Mouse (Mus musculus) liver, embryonic 12.5 days (tissue): ENCODE results near the gene Txnrd1. TPM values are rescaled to one million over a fixed set of nuclear protein-coding genes. Genes with fewer than 3 reads are reported as not detected.

ENCODE experiments used
- ATAC-seq: fragments of 200-750 bp; cut with Nextera tagmentation; 2 replicates; pipeline ENCODE4 v1.8.0; 2017; ENCODE audit warnings: moderate number of reproducible peaks, mild to moderate bottlenecking, moderate library complexity
- H3K27ac ChIP-seq: fragments of 300-500 bp; sonication (generic); 2 replicates; pipeline ENCODE4 v1.5.1; 2016; ENCODE audit warnings: mild to moderate bottlenecking
- H3K27me3 ChIP-seq: fragments of 300-500 bp; sonication (generic); replicated peaks from 2 replicates; pipeline ENCODE4 v1.6.1; 2016; ENCODE audit warnings: mild to moderate bottlenecking, moderate library complexity
- H3K36me3 ChIP-seq: fragments of 300-500 bp; sonication (generic); 2 replicates; pipeline ENCODE4 v1.6.1; 2016; ENCODE audit warnings: mild to moderate bottlenecking, moderate library complexity
- H3K4me1 ChIP-seq: fragments of 300-500 bp; sonication (generic); 2 replicates; pipeline ENCODE4 v1.6.1; 2016
- H3K4me2 ChIP-seq: fragments of 300-500 bp; sonication (generic); 2 replicates; pipeline ENCODE4 v1.6.1; 2016; ENCODE audit warnings: mild to moderate bottlenecking, moderate library complexity
- H3K4me3 ChIP-seq: fragments of 300-500 bp; sonication (generic); 2 replicates; pipeline ENCODE4 v1.5.1; 2016; ENCODE audit warnings: mild to moderate bottlenecking, moderate library complexity
- H3K9ac ChIP-seq: fragments of 300-500 bp; sonication (generic); 2 replicates; pipeline ENCODE4 v1.6.1; 2016; ENCODE audit warnings: mild to moderate bottlenecking, moderate library complexity
- H3K9me3 ChIP-seq: fragments of 300-500 bp; sonication (generic); replicated peaks from 2 replicates; pipeline ENCODE4 v1.6.1; 2016; ENCODE audit warnings: mild to moderate bottlenecking, moderate library complexity
- WGBS: fragments of 180-500 bp; shearing (Covaris S2); methylation state at CpG from one replicate; pipeline ENCODE4 v1.1.7; 2016; ENCODE audit not compliant: insufficient replicate concordance; 5-methylcytosine and 5-hydroxymethylcytosine counted together
- polyA plus RNA-seq: library from polyadenylated mRNA; unstranded; fragments of >200 nt; fragmentation: Nextera tagmentation; extraction: Ambion mirVana; gene quantifications from 2 replicates; pipeline ENCODE4 v1.2.1, GENCODE M21; 2016

Txnrd1 gene
- polyA plus RNA-seq, 1 experiment from 2014 or later: 108 TPM

DNA sequence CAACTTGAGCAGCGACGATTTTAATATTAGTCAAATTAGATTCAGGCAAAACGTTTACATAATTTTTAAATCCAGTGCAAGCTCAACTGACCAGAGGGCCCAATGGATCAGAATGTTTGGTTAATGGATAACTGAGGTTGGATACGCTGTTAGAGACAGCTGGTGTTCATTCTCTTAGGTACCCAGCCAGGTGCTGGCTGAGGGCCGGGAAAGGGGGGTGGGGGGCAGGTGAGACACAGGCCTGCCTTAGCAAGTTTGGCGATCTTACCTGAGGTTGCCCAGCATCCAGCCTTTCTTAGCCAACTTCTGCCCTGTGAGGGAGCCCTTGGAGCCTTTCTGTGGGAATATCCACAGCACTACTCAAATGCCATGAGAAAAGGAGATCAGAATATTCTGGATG is 28.6 kb upstream of the Txnrd1 start:
- Histone ChIP-seq H3K4me2 (no peak overlapping the region), H3K36me3 (no peaks in the 10 kb centered on the region), H3K27ac (0 out of 2 replicates have a peak overlapping the region, but pooled peaks have one; percentile 47), H3K9me3 (no peaks in the 10 kb centered on the region), H3K4me3 (no peak overlapping the region), H3K9ac (no peak overlapping the region), H3K4me1 (peaks cover 21% of the 10 kb centered on the region; the same call in 1 of the 2 replicates), H3K27me3 (no peaks in the 10 kb centered on the region)
- ATAC-seq: no peak; the same call in 1 of the 2 replicates
- WGBS: 60% methylated on average over 6 of the region's 6 CpGs

DNA sequence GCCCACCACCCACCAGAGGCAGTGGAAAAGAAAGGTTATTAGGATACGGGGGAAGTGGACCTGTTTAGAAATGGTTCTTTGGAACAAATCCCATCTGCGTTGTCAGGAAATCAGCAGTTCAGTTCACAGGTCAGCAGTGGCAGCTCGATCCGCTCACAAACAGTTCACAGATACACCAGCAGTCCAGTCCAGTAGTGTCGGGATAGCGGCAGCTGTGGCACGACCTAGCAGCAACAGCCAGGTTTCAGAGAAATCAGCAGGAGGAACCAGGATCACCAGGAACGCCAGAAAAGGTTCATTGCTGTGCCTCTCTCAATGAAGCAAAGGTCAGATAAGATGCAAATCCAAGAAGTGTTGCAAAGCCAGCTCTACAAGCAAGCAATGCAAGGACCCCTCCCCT is 27.3 kb upstream of the Txnrd1 start:
- WGBS: 73% methylated on average over 8 of the region's 8 CpGs
- H3K9me3 ChIP-seq: no peaks in the 10 kb centered on the region
- H3K27me3 ChIP-seq: no peaks in the 10 kb centered on the region
- ATAC-seq: no peak
- no peak overlapping the region for H3K4me3 ChIP-seq
- H3K27ac ChIP-seq: no peak overlapping the region
- H3K4me1 ChIP-seq: peaks cover 21% of the 10 kb centered on the region; the same call in 1 of the 2 replicates
- no peak overlapping the region for H3K9ac ChIP-seq
- no peak overlapping the region for H3K4me2 ChIP-seq
- H3K36me3 ChIP-seq: no peaks in the 10 kb centered on the region

DNA sequence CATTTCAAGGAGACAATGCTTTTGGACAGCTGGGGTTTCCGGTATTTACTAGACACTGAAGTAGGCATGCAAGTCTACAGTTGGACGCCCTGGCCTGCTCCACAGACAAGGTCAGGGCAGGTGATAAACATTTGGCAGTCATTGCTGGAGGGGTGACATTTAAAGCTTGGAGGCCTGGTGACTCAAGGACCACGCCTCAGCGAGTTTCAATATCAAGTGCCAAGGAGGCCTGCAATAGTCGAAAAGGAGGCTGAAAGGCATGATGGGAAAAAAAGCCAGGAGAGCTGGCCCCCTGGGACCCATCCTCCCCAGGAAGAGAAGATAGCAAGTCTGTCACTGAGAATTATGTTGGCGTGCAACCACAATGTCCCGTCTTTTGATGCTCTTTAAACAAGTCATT is 26.5 kb upstream of the Txnrd1 start:
- H3K9ac ChIP-seq: no peak overlapping the region
- no peak overlapping the region for H3K4me2 ChIP-seq
- H3K9me3 ChIP-seq: no peaks in the 10 kb centered on the region
- 0 out of 2 replicates have a peak, but pooled peaks cover under 1% of the 10 kb centered on the region for H3K27me3 ChIP-seq
- 69% methylated on average over 7 of the region's 7 CpGs for WGBS
- H3K27ac ChIP-seq: no peak overlapping the region
- ATAC-seq: no peak
- peaks cover 25% of the 10 kb centered on the region for H3K4me1 ChIP-seq
- H3K4me3 ChIP-seq: no peak overlapping the region
- H3K36me3 ChIP-seq: no peaks in the 10 kb centered on the region

DNA sequence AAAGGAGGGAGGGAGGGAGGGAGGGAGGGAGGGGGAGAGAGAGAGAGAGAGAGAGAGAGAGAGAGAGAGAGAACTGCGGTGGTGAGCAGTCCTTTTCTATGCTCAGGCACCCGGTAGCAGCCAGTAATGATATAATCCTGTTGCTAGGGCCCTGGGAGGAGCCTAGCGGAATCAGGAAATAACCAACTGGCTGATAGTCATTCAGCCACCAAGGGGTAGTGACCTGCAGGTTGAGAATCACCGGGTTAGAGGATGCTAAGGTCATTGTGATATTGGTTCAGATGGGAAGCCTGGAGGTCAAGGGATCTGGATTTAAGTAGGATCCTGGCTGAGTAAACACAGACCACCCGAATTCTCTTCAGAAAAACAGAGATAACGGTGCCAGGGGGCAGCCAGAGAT is 25.6 kb upstream of the Txnrd1 start:
- Histone ChIP-seq H3K9ac (no peak overlapping the region), H3K27me3 (0 out of 2 replicates have a peak, but pooled peaks cover 6% of the 10 kb centered on the region), H3K36me3 (no peaks in the 10 kb centered on the region), H3K4me1 (peaks cover 29% of the 10 kb centered on the region), H3K27ac (no peak overlapping the region), H3K4me3 (no peak overlapping the region), H3K9me3 (no peaks in the 10 kb centered on the region), H3K4me2 (no peak overlapping the region)
- ATAC-seq: no peak
- WGBS: 23% methylated on average over 6 of the region's 6 CpGs

DNA sequence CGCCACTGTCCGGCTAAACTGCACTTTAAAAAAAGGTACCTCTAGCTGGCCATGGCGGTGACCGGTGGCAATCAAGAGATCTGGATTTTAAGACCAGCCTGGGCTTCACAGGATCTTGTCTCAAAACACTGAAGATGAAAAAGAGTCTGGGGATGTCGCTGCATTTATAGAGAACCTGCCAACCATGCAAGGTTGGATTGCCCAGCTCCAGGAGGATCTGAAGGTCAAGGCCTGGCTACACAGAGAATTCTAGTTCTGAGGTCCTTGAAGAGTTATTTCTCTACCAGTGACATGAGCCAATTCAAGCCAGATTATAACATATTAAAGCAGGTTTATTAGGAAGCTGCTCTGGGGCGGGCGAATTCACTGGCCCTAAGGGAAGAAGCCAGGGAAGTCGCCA is 24.9 kb upstream of the Txnrd1 start:
- no peak overlapping the region for H3K27ac ChIP-seq
- H3K36me3 ChIP-seq: no peaks in the 10 kb centered on the region
- no peak overlapping the region for H3K4me3 ChIP-seq
- 68% methylated on average over 8 of the region's 8 CpGs for WGBS
- peaks cover 35% of the 10 kb centered on the region for H3K4me1 ChIP-seq
- H3K9ac ChIP-seq: no peak overlapping the region
- no peak for ATAC-seq
- no peak overlapping the region for H3K4me2 ChIP-seq
- no peaks in the 10 kb centered on the region for H3K9me3 ChIP-seq
- 0 out of 2 replicates have a peak, but pooled peaks cover 6% of the 10 kb centered on the region for H3K27me3 ChIP-seq

DNA sequence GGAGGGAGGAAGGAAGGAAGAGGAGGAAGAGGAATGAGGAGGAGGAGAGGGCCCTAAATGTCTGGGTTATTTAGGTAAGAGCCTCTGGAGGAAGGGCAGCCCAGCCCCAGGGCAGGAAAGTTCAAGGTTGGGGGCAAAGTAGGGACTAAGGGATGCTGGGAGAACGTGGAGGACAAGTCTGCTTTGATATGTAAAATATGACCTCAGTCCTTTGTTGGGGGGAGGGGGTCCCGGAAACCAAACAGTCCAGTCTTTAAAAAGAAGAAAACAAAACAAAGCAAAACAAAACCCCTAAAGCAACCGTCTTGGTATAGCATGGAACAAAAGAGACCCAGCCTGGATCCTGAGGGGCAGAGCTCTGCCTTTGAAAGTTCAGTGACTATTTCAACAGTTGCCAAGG is 24.4 kb upstream of the Txnrd1 start:
- 0 out of 2 replicates have a peak, but pooled peaks cover 6% of the 10 kb centered on the region for H3K27me3 ChIP-seq
- H3K9me3 ChIP-seq: no peaks in the 10 kb centered on the region
- H3K4me2 ChIP-seq: no peak overlapping the region
- no peaks in the 10 kb centered on the region for H3K36me3 ChIP-seq
- peaks cover 38% of the 10 kb centered on the region for H3K4me1 ChIP-seq
- no peak overlapping the region for H3K4me3 ChIP-seq
- H3K9ac ChIP-seq: no peak overlapping the region
- no peak for ATAC-seq
- 39% methylated on average over 3 of the region's 3 CpGs for WGBS
- H3K27ac ChIP-seq: no peak overlapping the region

DNA sequence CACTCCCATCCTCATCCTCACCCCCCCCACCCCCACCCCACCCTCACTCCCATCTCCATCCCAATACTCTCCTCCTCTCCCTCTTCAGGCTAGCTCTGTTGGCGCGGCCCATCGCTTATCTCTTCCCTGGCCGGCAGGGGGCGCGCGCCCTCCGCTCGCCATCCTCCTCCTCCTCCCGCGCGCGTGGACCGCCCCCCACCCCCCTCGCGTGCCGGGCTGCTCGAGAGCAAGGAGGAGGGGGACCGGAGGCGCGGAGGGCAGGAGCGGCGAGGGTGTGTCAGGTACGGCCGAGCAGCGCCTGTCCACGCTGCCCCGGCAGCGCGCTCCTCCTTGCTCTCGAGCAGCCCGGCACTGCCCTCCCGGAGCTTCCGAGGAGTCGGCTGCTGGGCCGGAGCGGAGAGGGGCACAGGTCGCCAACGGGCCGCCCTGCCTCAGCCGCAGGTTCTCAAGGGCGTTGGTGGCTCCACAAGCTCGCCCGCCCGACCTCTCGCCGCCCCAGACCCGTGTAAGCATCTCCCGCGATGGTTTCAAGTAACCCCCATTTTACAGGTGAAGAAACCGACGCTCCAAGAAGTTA is 21.8 kb upstream of the Txnrd1 start:
- H3K4me3 ChIP-seq: peak overlapping the region; percentile 64
- H3K27me3 ChIP-seq: 0 out of 2 replicates have a peak, but pooled peaks cover 6% of the 10 kb centered on the region
- H3K9ac ChIP-seq: peak overlapping the region; percentile 62
- peak overlapping the region; percentile 90 for H3K4me2 ChIP-seq
- no peaks in the 10 kb centered on the region for H3K36me3 ChIP-seq
- peak; percentile 64 for ATAC-seq
- WGBS: 5% methylated on average over 47 of the region's 52 CpGs
- H3K27ac ChIP-seq: no peak overlapping the region
- peaks cover 32% of the 10 kb centered on the region for H3K4me1 ChIP-seq
- no peaks in the 10 kb centered on the region for H3K9me3 ChIP-seq

DNA sequence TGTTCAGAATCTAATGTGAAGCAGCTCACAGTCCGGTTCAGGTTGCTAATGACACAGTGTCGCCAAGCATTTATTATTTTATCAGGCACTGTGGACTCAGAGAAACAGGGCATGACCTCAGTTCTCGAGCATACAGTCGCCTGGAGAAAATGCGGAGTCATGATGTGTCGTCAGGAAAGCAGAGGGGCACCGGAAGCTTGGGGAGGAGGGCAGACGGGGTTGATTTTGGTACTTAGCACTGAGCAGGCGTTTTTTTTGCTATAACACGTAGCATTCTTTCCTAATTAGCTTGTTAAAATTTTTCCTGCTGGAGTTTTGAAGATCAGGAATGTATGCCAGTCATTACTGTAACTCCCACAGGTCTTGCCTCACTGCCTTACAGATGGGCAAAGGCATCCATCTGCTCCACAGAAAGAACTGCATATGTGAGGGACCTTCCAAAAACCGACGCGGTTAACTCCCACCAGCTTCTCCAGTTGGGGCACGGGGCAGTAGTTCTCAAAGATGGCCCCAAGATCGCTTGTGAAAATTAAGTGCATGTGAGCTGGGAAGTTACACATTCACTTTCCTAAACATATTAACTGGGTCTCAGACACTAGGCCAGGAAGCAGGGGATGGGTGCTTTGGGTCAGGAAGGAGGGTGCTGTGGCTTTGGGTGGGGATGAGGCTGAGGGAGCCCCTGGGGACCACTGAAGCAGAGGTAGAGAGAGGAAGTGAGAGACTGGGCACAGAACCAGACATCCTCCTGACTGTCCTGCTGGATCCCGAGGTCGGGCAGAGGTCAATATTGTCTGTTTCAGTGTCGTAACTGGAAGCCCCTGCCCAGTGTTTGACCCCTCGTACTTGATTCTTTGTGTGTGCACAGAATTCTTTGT is 19.4 kb upstream of the Txnrd1 start:
- 19% methylated on average over 19 of the region's 19 CpGs for WGBS
- H3K27me3 ChIP-seq: 0 out of 2 replicates have a peak, but pooled peaks cover 6% of the 10 kb centered on the region
- H3K27ac ChIP-seq: peak overlapping the region; percentile 45
- no peaks in the 10 kb centered on the region for H3K9me3 ChIP-seq
- H3K4me1 ChIP-seq: peaks cover 25% of the 10 kb centered on the region
- H3K4me3 ChIP-seq: no peak overlapping the region
- peak; percentile 68 for ATAC-seq
- H3K36me3 ChIP-seq: no peaks in the 10 kb centered on the region
- H3K9ac ChIP-seq: no peak overlapping the region
- peak overlapping the region; percentile 37 for H3K4me2 ChIP-seq

DNA sequence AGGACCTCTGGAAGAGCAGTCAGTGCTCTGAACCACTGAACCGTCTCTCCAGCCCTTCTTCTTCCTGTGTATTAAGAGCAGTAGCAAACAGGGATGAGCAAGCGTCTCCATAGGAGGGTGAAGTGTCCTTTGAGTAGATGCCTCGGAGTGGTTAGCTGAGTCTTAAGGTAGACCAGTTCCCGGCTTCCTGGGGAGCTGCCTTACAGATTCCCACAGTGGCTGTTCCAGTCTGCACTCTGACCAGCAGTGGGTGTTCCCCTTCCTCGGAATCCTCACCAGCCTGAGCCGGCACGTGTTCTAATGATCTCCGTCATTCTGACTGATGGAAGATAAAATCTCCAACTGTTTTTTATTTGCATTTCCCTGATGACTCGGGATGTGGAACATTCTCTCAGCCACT is 17.3 kb upstream of the Txnrd1 start:
- Histone ChIP-seq H3K4me3 (no peak overlapping the region), H3K27me3 (0 out of 2 replicates have a peak, but pooled peaks cover 6% of the 10 kb centered on the region), H3K36me3 (no peaks in the 10 kb centered on the region), H3K9ac (no peak overlapping the region), H3K27ac (no peak overlapping the region), H3K4me1 (peaks cover 25% of the 10 kb centered on the region), H3K4me2 (no peak overlapping the region), H3K9me3 (no peaks in the 10 kb centered on the region)
- WGBS: 74% methylated on average over 9 of the region's 9 CpGs
- ATAC-seq: no peak

DNA sequence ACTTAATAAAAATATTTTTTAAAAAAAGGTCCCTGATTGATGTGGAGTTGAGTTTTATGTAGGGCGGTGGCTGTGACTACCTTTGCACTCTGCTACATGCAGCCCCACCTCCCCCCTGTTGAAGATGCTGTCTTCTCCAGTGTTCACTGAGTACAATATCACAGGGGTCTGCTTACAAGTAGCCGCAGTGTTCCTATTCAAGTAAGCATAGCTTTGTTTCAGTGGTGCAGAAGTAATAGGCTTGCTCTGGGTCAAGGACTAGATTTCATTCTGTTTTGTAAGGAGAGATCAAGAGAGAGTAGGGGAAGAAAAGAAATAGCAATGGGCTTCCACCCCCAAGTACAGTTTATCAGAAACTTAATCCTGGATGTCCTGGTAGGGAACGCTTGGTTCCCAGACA is 16.2 kb upstream of the Txnrd1 start:
- Histone ChIP-seq H3K4me1 (peaks cover 18% of the 10 kb centered on the region), H3K27ac (no peak overlapping the region), H3K4me3 (no peak overlapping the region), H3K9ac (no peak overlapping the region), H3K36me3 (no peaks in the 10 kb centered on the region), H3K9me3 (no peaks in the 10 kb centered on the region), H3K4me2 (no peak overlapping the region), H3K27me3 (0 out of 2 replicates have a peak, but pooled peaks cover 2% of the 10 kb centered on the region)
- 81% methylated on average over 3 of the region's 3 CpGs for WGBS
- no peak for ATAC-seq

DNA sequence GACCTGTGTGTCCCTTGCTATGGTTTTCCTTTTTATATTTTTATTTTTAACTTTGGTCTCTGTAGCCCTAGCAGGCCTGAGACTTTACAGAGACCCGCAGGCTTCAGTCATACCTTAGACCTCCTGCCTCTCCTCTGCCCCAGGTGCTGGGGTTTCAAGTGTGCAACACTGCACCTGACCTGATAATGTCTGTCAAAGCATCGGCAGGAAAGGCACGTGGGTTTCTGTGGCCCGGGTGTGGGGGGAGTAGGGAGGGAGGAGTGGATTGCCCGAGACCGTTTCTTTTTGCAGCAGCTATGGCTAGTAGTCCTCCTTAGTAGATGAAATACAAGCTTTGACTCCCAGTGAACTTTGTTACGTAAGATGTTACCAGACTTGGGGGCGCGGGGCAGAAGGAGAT is 15.8 kb upstream of the Txnrd1 start:
- Histone ChIP-seq H3K4me2 (no peak overlapping the region), H3K36me3 (no peaks in the 10 kb centered on the region), H3K9ac (no peak overlapping the region), H3K4me3 (no peak overlapping the region), H3K27ac (no peak overlapping the region), H3K27me3 (no peaks in the 10 kb centered on the region), H3K4me1 (peaks cover 17% of the 10 kb centered on the region), H3K9me3 (no peaks in the 10 kb centered on the region)
- WGBS: 49% methylated on average over 9 of the region's 9 CpGs
- ATAC-seq: no peak

DNA sequence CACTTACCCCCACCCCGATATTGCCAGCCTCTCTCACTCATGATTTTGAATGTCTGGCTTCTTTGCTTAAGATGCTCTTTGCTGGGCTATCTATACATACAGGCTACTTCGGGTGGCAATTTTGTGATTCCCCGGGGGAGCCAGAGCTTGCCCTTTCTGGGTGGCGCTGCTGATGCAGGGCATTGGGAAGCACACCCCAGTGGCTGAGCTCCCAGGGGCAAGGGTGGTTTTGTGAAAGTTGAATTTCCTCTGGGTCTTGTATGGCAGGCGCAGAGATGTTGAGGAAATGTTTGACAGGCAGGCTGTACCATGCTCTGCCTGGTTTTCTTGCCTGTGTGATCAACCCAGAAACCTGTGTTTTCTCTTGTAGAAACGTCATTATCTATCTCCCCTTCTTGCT is 15.1 kb upstream of the Txnrd1 start:
- Histone ChIP-seq H3K27ac (no peak overlapping the region), H3K36me3 (no peaks in the 10 kb centered on the region), H3K27me3 (no peaks in the 10 kb centered on the region), H3K4me1 (peaks cover 13% of the 10 kb centered on the region), H3K9me3 (no peaks in the 10 kb centered on the region), H3K4me3 (no peak overlapping the region), H3K4me2 (no peak overlapping the region), H3K9ac (no peak overlapping the region)
- ATAC-seq: no peak
- WGBS: 74% methylated on average over 6 of the region's 6 CpGs
